Mouse (Mus musculus) adrenal gland (tissue): Measurements from ENCODE around the gene Clns1a.

Experiments
- intact Hi-C: fragments of 180-260 bp; cut with DNase I; formaldehyde crosslinking; loops from one replicate; pipeline ENCODE4 v1.15.1; 2025

The Clns1a gene

DNA sequence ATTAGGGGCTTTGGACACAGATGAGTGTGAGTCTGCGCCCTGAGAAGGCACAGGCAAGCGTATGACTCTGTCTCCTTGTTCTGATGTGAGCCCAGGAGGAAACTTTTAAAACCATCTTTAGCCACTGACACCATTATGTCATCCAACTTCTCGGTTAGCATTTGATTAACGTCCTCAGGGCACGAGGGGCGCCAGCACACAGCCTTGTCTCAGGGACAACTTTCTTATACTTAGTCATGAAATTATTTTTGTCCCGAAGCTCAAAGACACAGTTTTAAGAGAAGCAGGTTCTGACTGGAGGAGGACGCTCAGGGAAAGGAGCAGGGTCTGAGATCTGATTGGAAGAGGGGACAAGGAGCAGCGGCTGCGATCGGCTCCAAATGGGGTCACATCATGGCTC lies 68.2 kb downstream of the Clns1a start:
- intact Hi-C loops, result no loop called here

DNA sequence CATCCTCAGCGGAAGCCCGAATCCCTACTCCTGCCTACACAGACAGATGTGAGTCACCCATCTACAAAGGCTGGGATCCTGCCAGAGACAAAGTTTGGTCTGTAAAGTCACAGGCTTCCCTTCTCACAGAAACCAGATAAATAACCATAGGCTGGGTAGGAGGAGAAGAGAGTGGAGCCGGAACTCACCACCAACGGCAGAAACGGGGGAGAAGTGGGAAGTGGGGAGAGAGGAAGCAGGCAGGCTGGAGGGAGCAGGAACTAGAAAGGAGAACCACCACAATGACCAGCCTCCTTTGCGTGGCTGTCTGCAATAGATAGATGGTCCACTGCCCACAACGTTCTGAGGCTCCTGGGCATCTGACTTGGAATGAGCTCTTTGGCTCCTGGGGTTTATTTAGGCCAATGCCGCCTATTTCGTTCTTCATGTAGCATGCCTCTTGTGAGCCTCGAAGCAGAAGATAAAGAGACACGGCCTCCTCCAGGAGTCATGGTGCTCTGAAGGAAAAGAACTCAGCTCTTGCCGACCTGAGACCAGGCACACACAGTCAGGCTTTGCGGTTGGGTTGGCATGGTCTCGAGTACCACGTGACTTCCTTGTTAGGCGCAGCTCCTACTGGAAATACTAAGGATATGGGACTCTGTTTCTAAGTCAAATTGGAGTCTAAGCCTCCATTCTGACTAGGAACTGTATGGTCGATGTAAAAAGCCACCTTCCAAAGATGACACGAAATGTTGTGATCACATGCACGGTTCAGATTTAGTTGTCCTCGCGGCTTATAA lies 68.9 kb downstream of the Clns1a start:
- intact Hi-C loops, result no loop called here

DNA sequence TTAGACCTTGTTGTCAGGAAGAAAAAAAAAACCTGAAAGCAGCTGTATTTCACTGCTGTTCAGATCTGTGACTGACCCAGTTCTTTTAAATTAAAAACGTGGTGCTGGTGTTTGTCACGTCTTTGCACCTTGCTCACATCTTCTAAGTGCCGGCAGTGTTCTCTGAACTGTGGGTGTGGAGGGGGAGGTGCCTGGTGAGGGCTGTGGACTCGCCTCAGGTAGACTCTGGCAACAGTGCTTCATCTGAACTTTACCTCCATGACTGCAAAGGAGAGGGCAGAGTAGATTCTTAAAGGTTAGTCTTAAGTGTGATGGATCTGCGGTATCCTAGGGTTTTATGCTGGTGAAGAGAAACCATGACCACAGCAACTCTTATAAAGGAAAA lies 69.5 kb downstream of the Clns1a start:
- intact Hi-C loops, result no loop called here

DNA sequence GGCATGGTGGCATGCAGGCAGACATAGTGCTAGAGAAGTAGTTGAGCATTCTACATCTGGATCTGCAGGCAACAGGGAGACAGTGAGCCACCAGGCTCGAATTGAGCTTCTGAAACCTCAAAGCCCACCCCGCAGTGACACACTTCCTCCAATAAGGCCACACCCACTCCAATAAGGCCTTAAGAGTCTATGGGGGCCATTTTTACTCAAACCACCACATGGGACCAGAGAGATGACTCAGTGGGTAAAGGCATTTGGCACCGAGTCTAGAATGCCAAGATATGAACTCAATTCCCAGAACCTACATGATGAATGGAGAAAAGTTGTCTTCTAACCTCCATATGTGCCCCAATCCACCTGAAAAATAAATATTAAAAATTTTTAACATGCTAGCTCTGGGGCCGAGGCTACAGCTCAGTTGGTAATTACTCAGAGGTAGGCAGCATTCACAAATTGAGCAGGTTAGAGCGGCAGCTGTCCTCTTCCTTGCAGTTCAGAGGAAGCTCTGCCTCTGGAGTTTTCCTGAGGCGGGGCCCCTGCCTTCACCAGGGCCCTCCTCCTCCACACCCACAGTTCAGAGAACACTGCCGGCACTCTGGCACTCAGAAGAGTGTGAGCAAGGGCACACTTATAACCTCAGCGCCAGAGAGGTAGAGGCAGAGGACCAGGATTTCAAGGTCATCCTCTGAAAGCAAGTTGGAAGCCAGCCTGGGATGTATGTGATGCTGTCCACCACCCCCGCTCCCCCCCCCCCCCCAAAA lies 70.2 kb downstream of the Clns1a start:
- intact Hi-C loops, result no loop called here

DNA sequence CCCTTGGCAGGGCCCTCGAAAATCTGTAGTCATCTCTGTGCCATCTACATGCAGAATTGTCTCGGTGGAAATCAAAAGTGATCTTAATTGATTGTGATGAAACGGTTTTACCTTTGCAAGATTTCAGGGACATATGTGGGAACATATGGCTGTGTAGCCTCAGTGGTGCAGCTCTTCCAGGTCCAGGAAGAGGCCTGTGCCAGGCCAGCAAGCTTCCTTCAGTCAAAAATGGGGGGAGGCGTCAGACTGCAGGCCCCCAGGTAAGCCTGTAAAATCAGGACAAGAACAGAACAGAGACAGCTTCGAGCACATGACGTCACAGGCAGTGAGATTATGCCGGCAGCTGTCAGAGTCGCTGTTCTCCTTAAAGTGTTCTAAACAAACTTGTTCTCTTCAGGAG lies 71.4 kb downstream of the Clns1a start:
- intact Hi-C loops, result no loop called here

DNA sequence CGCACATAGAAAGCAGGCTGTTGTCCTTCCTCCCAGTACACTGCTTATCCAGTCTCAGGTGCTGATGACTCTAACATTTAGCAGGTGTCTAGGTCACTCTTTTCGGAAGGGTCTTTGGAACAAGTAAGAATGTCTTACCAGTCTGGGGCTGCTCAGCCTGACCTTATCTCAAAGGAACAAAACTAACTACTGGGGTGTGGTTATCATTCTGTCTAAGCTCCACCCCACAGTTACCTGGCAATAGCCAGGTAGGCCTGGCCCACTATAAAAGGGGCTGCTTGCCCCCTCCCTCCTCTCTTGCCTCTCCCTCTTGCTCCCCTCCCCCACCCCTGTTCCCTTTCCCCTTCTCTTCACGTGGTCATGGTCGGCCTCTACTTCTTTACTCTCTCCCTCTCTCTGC lies 72.6 kb downstream of the Clns1a start:
- intact Hi-C loops, result no loop called here
